Mouse (Mus musculus) C2C12 (cell line): Measurements from ENCODE around the gene Wwc2. TPM values are rescaled to one million over a fixed set of nuclear protein-coding genes. Genes with fewer than 3 reads are reported as not detected.

Source experiments
- H3K27me3 ChIP-seq: one replicate; pipeline ENCODE4 v1.6.1; 2011; ENCODE audit not compliant: control insufficient read depth, insufficient read depth, insufficient read length
- H3K36me3 ChIP-seq: one replicate; pipeline ENCODE4 v1.6.1; 2011; ENCODE audit not compliant: control insufficient read depth, insufficient read depth
- H3K4me3 ChIP-seq: one replicate; pipeline ENCODE4 v1.5.1; 2011; ENCODE audit warnings: mild to moderate bottlenecking, control low read depth; ENCODE audit not compliant: poor library complexity, insufficient read depth, severe bottlenecking
- H3K79me2 ChIP-seq: one replicate; pipeline ENCODE4 v1.6.1; 2011; ENCODE audit not compliant: control insufficient read depth, insufficient read depth
- H3K79me3 ChIP-seq: one replicate; pipeline ENCODE4 v1.6.1; 2011; ENCODE audit warnings: low read depth, control low read depth
- H3ac ChIP-seq: one replicate; pipeline ENCODE3; 2011; ENCODE audit warnings: low read depth; ENCODE audit not compliant: control insufficient read depth, insufficient read length
- CEBPB ChIP-seq: IDR thresholded peaks from one replicate; pipeline ENCODE4 v1.6.1; 2011; ENCODE audit warnings: low read depth, mild to moderate bottlenecking, control low read depth, moderate library complexity
- CTCF ChIP-seq: IDR thresholded peaks from one replicate; pipeline ENCODE4 v1.5.1; 2011; ENCODE audit not compliant: control insufficient read depth, insufficient read depth, insufficient read length
- MAX ChIP-seq: IDR thresholded peaks from one replicate; pipeline ENCODE4 v1.6.1; 2011; ENCODE audit warnings: mild to moderate bottlenecking, control low read depth
- MYOD1 ChIP-seq: IDR thresholded peaks from one replicate; pipeline ENCODE4 v1.6.1; 2011; ENCODE audit warnings: low read depth; ENCODE audit not compliant: control insufficient read depth, insufficient read length
- MYOG ChIP-seq: IDR thresholded peaks from one replicate; pipeline ENCODE4 v1.6.1; 2011; ENCODE audit not compliant: control insufficient read depth, insufficient read length; ENCODE audit errors: extremely low read depth
- USF1 ChIP-seq: IDR thresholded peaks from one replicate; pipeline ENCODE4 v1.6.1; 2011; ENCODE audit warnings: low read depth, mild to moderate bottlenecking, control low read depth, moderate library complexity
- polyA plus RNA-seq: library from polyadenylated mRNA; unstranded; fragments of >200 nt; fragmentation: generic; extraction: Trizol; gene quantifications from one replicate; pipeline ENCODE4 v1.2.1, GENCODE M21; 2012; ENCODE audit warnings: missing spikeins

Gene Wwc2
- polyA plus RNA-seq, 1 experiment: 15.3 TPM

GRCm38 (mm10) chr8:47777415-47777814 lies 213.3 kb downstream of the Wwc2 start:
- no peaks in the 10 kb centered on the region for H3K27me3 ChIP-seq
- no peak overlapping the region for H3K4me3 ChIP-seq
- TF ChIP-seq CEBPB: no peak
- no peak for TF ChIP-seq MYOD1
- no peak for TF ChIP-seq CTCF
- no peak for TF ChIP-seq MAX
- no peak for TF ChIP-seq USF1
- TF ChIP-seq MYOG: no peak
- H3K36me3 ChIP-seq: no peaks in the 10 kb centered on the region
- H3K79me2 ChIP-seq: no peaks in the 10 kb centered on the region
- H3ac ChIP-seq: no peak overlapping the region
- no peaks in the 10 kb centered on the region for H3K79me3 ChIP-seq

Other genes with a start within 250 kb of the Wwc2 start
- not detected for gene Cldn24, start 168.8 kb downstream of the Wwc2 start, polyA plus RNA-seq
- gene Cldn22, start 166.4 kb downstream of the Wwc2 start, polyA plus RNA-seq: not detected
- gene Dctd, start 108.2 kb upstream of the Wwc2 start, polyA plus RNA-seq: 27.2 TPM